Mouse (Mus musculus) 416B (cell line): ENCODE measurements around the gene Rab6a.
A peak's percentile ranks its signal among the peaks of the same experiment; 100 is the strongest.

Experiments
- DNase-seq: peaks from one replicate; pipeline ENCODE4 v3.0.0; 2011; ENCODE audit warnings: low read depth

The Rab6a gene

DNA sequence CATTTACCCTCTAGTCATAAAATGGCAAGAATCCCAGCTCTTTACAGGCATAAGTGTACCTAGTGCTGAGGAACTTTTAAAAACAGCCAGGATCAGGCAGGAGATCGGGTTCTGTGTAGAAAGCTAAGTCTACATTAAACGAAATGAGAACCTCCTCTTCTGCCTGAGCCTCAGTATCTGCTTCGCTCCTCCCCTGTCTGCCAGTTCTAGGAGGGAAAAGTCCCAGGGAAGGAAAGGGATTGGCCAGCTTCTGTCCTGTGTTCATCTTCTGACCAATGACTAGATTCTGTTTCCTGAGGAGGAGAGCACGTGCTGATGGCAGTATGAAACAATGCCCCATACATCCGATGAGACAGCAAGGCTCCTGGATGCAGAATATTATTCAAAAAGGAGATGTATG, 73.9 kb downstream of the Rab6a start:
- DNase-seq, result peak; percentile 59

DNA sequence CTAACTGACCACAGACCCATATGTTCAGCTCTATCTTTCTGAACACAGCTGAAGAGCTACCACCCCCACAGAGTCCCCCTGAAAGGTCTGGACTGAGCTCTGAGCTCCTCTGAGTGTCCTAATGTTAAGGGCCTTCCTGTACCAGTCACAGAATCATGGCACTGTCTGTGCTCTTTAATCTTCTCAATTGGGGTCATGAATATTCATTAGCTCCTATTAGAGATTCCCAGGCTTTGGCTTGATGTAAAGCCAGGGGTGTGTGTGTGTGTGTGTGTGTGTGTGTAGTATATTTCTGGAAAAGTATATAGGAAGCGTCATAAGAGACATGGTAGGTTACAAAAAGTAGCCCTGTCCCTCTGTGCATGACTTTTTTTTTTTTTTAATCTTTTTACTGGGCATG, 76.0 kb downstream of the Rab6a start:
- no peak for DNase-seq

DNA sequence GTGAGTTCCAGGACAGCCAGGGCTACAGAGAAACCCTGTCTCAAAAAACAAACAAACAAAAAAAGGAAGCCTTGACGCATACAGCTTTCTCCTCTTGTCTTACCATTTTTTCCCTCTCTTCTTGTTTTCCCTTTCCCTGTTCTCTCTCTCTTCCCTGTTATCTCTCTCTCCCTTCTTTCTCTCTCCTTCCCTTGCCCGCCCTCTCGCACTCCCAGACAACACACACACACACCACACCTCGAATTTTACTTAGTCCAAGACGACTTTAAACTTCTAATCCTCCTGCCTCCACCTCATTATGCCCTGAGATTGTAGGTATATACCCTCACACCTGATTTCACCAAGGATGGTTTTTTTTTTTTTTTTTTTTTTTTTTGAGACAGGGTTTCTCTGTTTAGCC, 76.9 kb downstream of the Rab6a start:
- no peak for DNase-seq

DNA sequence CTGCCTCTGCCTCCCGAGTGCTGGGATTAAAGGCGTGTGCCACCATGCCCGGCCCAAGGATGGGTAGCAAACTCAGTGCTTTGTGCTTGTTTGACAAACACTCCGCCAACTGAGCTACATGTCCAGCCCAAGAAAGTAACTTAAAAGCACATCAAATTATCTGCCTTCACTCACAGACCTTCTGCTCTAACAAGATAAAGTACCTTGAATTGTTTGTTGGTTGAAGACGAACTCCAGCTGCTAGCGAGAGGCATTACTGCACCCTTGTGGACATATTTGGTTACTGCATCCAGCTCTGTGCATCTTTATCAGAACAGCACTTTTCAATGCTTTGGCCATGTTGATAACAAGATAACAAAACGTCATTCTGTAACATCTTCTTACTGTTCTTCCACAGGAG, 77.3 kb downstream of the Rab6a start:
- DNase-seq, result peak; percentile 86

DNA sequence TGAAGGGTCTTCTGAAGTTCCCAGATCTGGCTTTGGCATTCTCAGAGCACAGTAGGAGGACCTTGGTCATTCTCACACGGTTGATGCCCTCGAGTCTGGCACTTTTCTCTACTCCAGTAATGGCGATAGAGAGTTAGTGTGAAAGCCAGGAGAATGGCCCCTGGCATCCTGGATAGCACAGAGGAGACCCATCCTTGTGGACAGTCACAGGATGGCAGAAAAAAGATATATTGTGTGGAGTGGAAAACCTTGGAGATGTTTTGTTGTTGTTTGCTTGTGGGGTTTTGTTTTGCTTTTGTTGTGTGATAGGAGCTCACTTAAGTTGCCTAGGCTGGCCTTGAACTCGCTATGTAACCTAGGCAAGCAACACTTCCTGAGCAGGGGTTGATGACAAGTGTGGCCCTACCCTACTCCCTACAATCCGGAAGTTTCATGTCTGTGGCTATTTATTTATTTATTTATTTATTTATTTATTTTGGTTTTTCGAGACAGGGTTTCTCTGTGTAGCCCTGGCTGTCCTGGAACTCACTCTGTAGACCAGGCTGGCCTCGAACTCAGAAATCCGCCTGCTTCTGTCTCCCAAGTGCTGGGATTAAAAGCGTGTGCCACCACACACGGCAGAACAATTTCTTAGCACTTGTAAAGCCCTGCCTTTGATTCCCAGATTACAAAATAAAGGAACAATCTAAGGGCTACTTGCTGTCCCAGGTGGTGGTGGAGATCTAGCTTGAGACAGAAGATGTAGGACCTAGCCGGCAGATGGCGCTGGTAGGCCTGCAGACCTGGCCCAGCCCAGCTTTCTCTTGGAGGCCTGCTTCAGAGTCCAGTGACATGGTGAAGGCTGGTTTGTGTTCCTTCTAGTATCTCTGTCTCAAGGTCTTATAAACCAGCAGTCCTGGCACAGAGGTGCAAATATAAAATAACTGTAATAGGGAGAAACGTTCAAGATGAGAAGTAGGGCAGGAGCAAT, 78.1 kb downstream of the Rab6a start:
- DNase-seq, result peak; percentile 88

DNA sequence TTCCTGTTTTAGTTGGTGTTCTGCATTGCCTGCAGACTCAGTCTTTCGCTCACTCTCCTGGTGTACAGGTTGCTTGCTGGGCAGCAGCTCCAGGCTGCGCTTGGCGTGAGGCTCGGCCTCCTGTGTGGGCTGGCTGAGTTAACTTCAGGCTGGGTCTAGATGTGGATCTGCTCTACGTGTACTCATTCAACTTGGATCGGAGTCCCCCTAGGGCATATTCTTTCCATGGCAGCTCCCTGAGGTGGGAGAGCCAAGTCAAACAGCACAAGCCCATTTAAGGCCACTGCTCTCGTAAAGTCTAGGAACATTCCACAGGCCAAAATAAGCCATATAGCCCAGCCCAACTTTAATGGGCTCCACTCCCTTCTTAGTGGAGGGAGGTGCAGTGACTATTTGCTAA, 81.3 kb downstream of the Rab6a start:
- no peak for DNase-seq
